Mouse (Mus musculus) erythroblast, embryonic 14.5 days (primary cell): ENCODE results near the gene Zfp410.

ENCODE experiments used
- GATA1 ChIP-seq: IDR thresholded peaks from 2 replicates; pipeline ENCODE4 v1.6.1; 2012; ENCODE audit warnings: low read length, inconsistent platforms, mixed read lengths
- TAL1 ChIP-seq: IDR thresholded peaks from 3 replicates; pipeline ENCODE4 v1.6.1; 2012; ENCODE audit warnings: low read length, inconsistent platforms, mixed read lengths

GRCm38 (mm10) chr12:84373831-84374481 lies 57.3 kb downstream of the Zfp410 start:
- TF ChIP-seq GATA1 = no peak
- no peak for TF ChIP-seq TAL1
